Mouse (Mus musculus) heart, embryonic 11.5 days (tissue): ENCODE data around the gene Trim2. TPM values are rescaled to one million over a fixed set of nuclear protein-coding genes. Genes with fewer than 3 reads are reported as not detected.

Experiments
- ATAC-seq: fragments of 200-750 bp; cut with Nextera tagmentation; replicated peaks from 2 replicates; pipeline ENCODE4 v1.8.0; 2017; ENCODE audit warnings: moderate library complexity; ENCODE audit not compliant: insufficient number of reproducible peaks, low FRiP score, low TSS enrichment
- H3K27ac ChIP-seq: fragments of 300-500 bp; sonication (generic); 2 replicates; pipeline ENCODE4 v1.5.1; 2014; ENCODE audit warnings: mild to moderate bottlenecking, low read depth, low read length
- H3K27me3 ChIP-seq: fragments of 300-500 bp; sonication (generic); 2 replicates; pipeline ENCODE4 v1.6.1; 2014; ENCODE audit warnings: mild to moderate bottlenecking, low read length, mixed read lengths; ENCODE audit not compliant: control insufficient read depth, insufficient read depth
- H3K36me3 ChIP-seq: fragments of 300-500 bp; sonication (generic); 2 replicates; pipeline ENCODE4 v1.6.1; 2014; ENCODE audit warnings: mild to moderate bottlenecking, low read length, moderate library complexity, mixed read lengths; ENCODE audit not compliant: control insufficient read depth, insufficient read depth
- H3K4me1 ChIP-seq: fragments of 300-500 bp; sonication (generic); 2 replicates; pipeline ENCODE4 v1.6.1; 2014; ENCODE audit warnings: low read length; ENCODE audit not compliant: control insufficient read depth, insufficient read depth
- H3K4me2 ChIP-seq: fragments of 300-500 bp; sonication (generic); 2 replicates; pipeline ENCODE4 v1.6.1; 2014; ENCODE audit warnings: mild to moderate bottlenecking, moderate library complexity
- H3K4me3 ChIP-seq: fragments of 300-500 bp; sonication (generic); 2 replicates; pipeline ENCODE4 v1.5.1; 2014; ENCODE audit warnings: low read depth, low read length
- H3K9ac ChIP-seq: fragments of 300-500 bp; sonication (generic); 2 replicates; pipeline ENCODE4 v1.6.1; 2014; ENCODE audit warnings: mild to moderate bottlenecking, low read depth, low read length, moderate library complexity
- H3K9me3 ChIP-seq: fragments of 300-500 bp; sonication (generic); replicated peaks from 2 replicates; pipeline ENCODE4 v1.6.1; 2016; ENCODE audit warnings: low read length; ENCODE audit not compliant: control insufficient read depth
- WGBS: fragments of 180-500 bp; shearing (Covaris S2); extraction: QIAGEN DNeasy Blood & Tissue Kit; methylation state at CpG from one replicate; pipeline ENCODE4 v1.1.7; 2014; ENCODE audit not compliant: insufficient replicate concordance; 5-methylcytosine and 5-hydroxymethylcytosine counted together
- polyA plus RNA-seq: library from polyadenylated mRNA; unstranded; fragments of >200 nt; fragmentation: Nextera tagmentation; extraction: Ambion mirVana; gene quantifications from 2 replicates; pipeline ENCODE4 v1.2.1, GENCODE M21; 2014

The Trim2 gene
- polyA plus RNA-seq, 1 experiment from 2014 or later, result 8.9 TPM

GRCm38 (mm10) chr3:84271794-84272193 is 34.9 kb downstream of the Trim2 start:
- H3K4me2 ChIP-seq, result no peak overlapping the region
- H3K9me3 ChIP-seq, result no peaks in the 10 kb centered on the region
- peaks cover 10% of the 10 kb centered on the region; the same call in 1 of the 2 replicates for H3K27me3 ChIP-seq
- peaks cover 19% of the 10 kb centered on the region for H3K4me1 ChIP-seq
- H3K27ac ChIP-seq, result no peak overlapping the region
- 81% methylated on average over 10 of the region's 10 CpGs for WGBS
- H3K36me3 ChIP-seq, result no peaks in the 10 kb centered on the region
- ATAC-seq, result no peak
- no peak overlapping the region for H3K9ac ChIP-seq
- H3K4me3 ChIP-seq, result no peak overlapping the region

- H3K27ac ChIP-seq, result no peak overlapping the region
- H3K9ac ChIP-seq, result no peak overlapping the region
- no peak overlapping the region for H3K4me2 ChIP-seq
- 39% methylated on average over 6 of the region's 6 CpGs for WGBS
- no peak overlapping the region for H3K4me3 ChIP-seq
- no peaks in the 10 kb centered on the region for H3K9me3 ChIP-seq
- H3K27me3 ChIP-seq, result peaks cover 10% of the 10 kb centered on the region; the same call in 1 of the 2 replicates
- H3K4me1 ChIP-seq, result peaks cover 19% of the 10 kb centered on the region
- no peak for ATAC-seq
- no peaks in the 10 kb centered on the region for H3K36me3 ChIP-seq
Measured at GRCm38 (mm10) chr3:84271058-84271457, 35.6 kb downstream of the Trim2 start.

- peak overlapping the region; percentile 56 for H3K4me2 ChIP-seq
- no peaks in the 10 kb centered on the region for H3K36me3 ChIP-seq
- peak; percentile 53; the same call in 1 of the 2 replicates for ATAC-seq
- H3K4me1 ChIP-seq, result peaks cover 19% of the 10 kb centered on the region
- H3K27ac ChIP-seq, result no peak overlapping the region
- WGBS, result 14% methylated on average over 3 of the region's 3 CpGs
- no peaks in the 10 kb centered on the region for H3K9me3 ChIP-seq
- H3K9ac ChIP-seq, result peak overlapping the region; percentile 17; the same call in 1 of the 2 replicates
- peak overlapping the region; percentile 25 for H3K4me3 ChIP-seq
- H3K27me3 ChIP-seq, result peaks cover 12% of the 10 kb centered on the region; the same call in 1 of the 2 replicates
Measured at GRCm38 (mm10) chr3:84270624-84270995, 36.1 kb downstream of the Trim2 start.

- Histone ChIP-seq H3K9ac (peak overlapping the region; percentile 17; the same call in 1 of the 2 replicates), H3K27ac (no peak overlapping the region), H3K9me3 (no peaks in the 10 kb centered on the region), H3K4me1 (peaks cover 19% of the 10 kb centered on the region), H3K27me3 (peaks cover 15% of the 10 kb centered on the region; the same call in 1 of the 2 replicates), H3K4me3 (peak overlapping the region; percentile 25), H3K4me2 (peak overlapping the region; percentile 56), H3K36me3 (no peaks in the 10 kb centered on the region)
- no peak for ATAC-seq
- WGBS, result 17% methylated on average over 13 of the region's 13 CpGs
Measured at GRCm38 (mm10) chr3:84269987-84270623, 36.6 kb downstream of the Trim2 start.

GRCm38 (mm10) chr3:84268434-84268833 is 38.2 kb downstream of the Trim2 start:
- H3K9me3 ChIP-seq, result no peaks in the 10 kb centered on the region
- peaks cover 15% of the 10 kb centered on the region; the same call in 1 of the 2 replicates for H3K27me3 ChIP-seq
- 61% methylated on average over 3 of the region's 3 CpGs for WGBS
- no peak overlapping the region for H3K4me3 ChIP-seq
- no peak overlapping the region for H3K27ac ChIP-seq
- no peak overlapping the region for H3K9ac ChIP-seq
- H3K4me2 ChIP-seq, result no peak overlapping the region
- peaks cover 19% of the 10 kb centered on the region for H3K4me1 ChIP-seq
- ATAC-seq, result no peak
- no peaks in the 10 kb centered on the region for H3K36me3 ChIP-seq

GRCm38 (mm10) chr3:84266391-84266931 is 40.2 kb downstream of the Trim2 start:
- no peak overlapping the region for H3K9ac ChIP-seq
- peaks cover 19% of the 10 kb centered on the region for H3K4me1 ChIP-seq
- no peaks in the 10 kb centered on the region for H3K9me3 ChIP-seq
- no peak overlapping the region for H3K4me2 ChIP-seq
- H3K27ac ChIP-seq, result no peak overlapping the region
- 67% methylated on average over 3 of the region's 3 CpGs for WGBS
- no peaks in the 10 kb centered on the region for H3K36me3 ChIP-seq
- ATAC-seq, result no peak
- H3K4me3 ChIP-seq, result no peak overlapping the region
- peaks cover 17% of the 10 kb centered on the region; the same call in 1 of the 2 replicates for H3K27me3 ChIP-seq

GRCm38 (mm10) chr3:84265084-84265483 is 41.6 kb downstream of the Trim2 start:
- 50% methylated on average over 1 of the region's 1 CpGs for WGBS
- Histone ChIP-seq H3K4me1 (peaks cover 9% of the 10 kb centered on the region; the same call in 1 of the 2 replicates), H3K9me3 (no peaks in the 10 kb centered on the region), H3K36me3 (no peaks in the 10 kb centered on the region), H3K4me2 (no peak overlapping the region), H3K27ac (no peak overlapping the region), H3K4me3 (no peak overlapping the region), H3K9ac (no peak overlapping the region), H3K27me3 (peaks cover 26% of the 10 kb centered on the region; the same call in 1 of the 2 replicates)
- ATAC-seq, result no peak

GRCm38 (mm10) chr3:84264395-84264794 is 42.3 kb downstream of the Trim2 start:
- WGBS, result 66% methylated on average over 2 of the region's 2 CpGs
- H3K9ac ChIP-seq, result no peak overlapping the region
- peaks cover 3% of the 10 kb centered on the region; the same call in 1 of the 2 replicates for H3K4me1 ChIP-seq
- H3K27me3 ChIP-seq, result peaks cover 24% of the 10 kb centered on the region; the same call in 1 of the 2 replicates
- ATAC-seq, result no peak
- H3K27ac ChIP-seq, result no peak overlapping the region
- no peaks in the 10 kb centered on the region for H3K36me3 ChIP-seq
- no peak overlapping the region for H3K4me3 ChIP-seq
- no peak overlapping the region for H3K4me2 ChIP-seq
- no peaks in the 10 kb centered on the region for H3K9me3 ChIP-seq
